Mouse (Mus musculus): ENCODE data around the gene 9530002B09Rik. TPM values are rescaled to one million over a fixed set of nuclear protein-coding genes. Genes with fewer than 3 reads are reported as not detected.

The 9530002B09Rik gene
- polyA plus RNA-seq (2015; fragmentation: Nextera tagmentation; extraction: Ambion mirVana), result not detected in 2 replicates

- no peaks in the 10 kb centered on the region for H3K4me1 ChIP-seq (replicated peaks)
- no peak within 1 kb of the TSS for H3K4me2 ChIP-seq (replicated peaks)
- H3K36me3 ChIP-seq, result no peaks in the 10 kb centered on the region
Measured at GRCm38 (mm10) chr4:122688975-122689374, at the start of gene 9530002B09Rik. Gene 9530002B09Rik, plus strand, starts transcription at chr4:122689275.

More at GRCm38 (mm10) chr4:122688975-122689374, at the start of gene 9530002B09Rik:
- ATAC-seq, result no peak
- no peaks in the 10 kb centered on the region for H3K27me3 ChIP-seq
- peaks cover 35% of the 10 kb centered on the region for H3K9me3 ChIP-seq
- H3K27ac ChIP-seq, result no peak within 1 kb of the TSS
- no peak within 1 kb of the TSS for H3K4me3 ChIP-seq (replicated peaks)
- H3K9ac ChIP-seq (replicated peaks), result no peak within 1 kb of the TSS

Other genes with a start within 250 kb of the 9530002B09Rik start
- 80.4 and 81.8 TPM in 2 replicates for gene Ppt1, start 147.0 kb downstream of the 9530002B09Rik start, polyA plus RNA-seq (2015; fragmentation: Nextera tagmentation; extraction: Ambion mirVana)
- gene Cap1, start 196.8 kb downstream of the 9530002B09Rik start, polyA plus RNA-seq (2015; fragmentation: Nextera tagmentation; extraction: Ambion mirVana), result 73.8 and 77.2 TPM in 2 replicates